Mouse (Mus musculus): ENCODE measurements around the gene Prickle1.

Gene Prickle1

DNA sequence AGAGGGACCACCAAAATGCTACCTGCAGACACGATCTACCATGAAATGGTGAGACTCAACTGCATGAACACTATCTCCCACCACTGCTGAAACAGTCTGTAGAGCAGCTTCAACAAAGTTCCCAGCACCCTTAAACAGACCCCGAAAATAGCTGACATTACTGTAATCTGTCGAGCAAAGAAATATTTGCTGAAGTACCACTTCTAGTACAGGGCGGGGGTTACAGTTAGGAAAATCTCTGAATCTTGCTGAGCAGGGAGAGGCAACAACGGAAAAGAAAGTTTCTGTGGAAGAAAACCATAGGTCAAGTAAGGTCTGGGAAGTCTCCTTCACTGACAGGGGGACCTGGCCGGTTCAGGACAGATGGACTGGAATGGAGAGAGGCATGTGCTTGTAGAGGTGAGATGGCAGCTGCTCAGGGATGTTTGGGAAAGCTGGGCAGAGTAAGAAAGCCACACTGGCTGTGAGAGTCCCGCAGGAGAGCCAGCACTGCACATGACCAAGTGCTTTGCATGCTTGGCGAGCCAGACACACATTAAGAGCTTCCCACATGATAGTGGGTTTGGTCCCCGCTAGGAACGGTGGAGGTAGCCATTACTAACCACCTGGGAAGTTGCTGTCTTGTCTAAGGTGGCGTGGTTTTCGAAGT, 41.4 kb downstream of the Prickle1 start:
- no peak for DNase-seq (ENCODE audit: extremely low read depth, low read depth)

DNA sequence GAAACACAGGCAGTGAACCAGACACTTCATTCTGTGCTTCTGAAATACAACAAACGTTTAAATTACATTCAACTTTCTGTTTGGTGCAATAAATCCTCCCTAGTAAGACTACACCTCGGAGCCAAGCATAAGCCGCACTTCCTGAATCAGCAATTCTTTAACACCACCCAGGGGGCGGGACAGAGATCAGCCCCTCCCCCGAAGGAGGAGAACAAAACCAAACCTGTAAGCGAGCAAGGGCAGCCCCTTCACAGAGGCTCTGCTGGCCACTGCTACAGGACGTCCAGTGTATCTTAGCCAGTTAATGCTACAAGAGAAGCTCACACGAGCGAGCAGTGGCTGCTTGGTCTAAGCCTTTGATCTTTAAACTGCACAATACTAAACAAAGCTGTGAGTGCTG, 43.5 kb downstream of the Prickle1 start:
- no peak for DNase-seq (ENCODE audit: extremely low read depth, low read depth)

DNA sequence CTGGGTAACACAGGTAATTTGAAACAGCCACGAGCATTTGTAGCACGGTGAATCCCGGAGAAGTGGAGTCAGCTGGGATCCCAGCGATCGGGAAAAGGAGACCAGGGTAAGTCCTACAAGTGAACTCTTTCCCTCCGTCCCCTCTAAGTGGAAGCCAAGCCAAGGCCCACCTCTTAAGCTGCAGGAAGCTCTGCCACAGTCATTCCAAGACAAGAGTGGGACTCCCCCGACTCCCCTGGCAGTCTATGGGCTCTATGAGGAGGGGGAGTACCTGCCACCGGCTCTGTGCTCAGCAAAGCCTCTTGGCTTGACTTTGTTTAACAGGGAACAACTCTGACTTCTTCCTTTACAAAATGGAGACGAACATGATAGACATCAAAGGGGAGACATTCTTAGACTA, 47.4 kb downstream of the Prickle1 start:
- DNase-seq (ENCODE audit: extremely low read depth, low read depth): no peak

DNA sequence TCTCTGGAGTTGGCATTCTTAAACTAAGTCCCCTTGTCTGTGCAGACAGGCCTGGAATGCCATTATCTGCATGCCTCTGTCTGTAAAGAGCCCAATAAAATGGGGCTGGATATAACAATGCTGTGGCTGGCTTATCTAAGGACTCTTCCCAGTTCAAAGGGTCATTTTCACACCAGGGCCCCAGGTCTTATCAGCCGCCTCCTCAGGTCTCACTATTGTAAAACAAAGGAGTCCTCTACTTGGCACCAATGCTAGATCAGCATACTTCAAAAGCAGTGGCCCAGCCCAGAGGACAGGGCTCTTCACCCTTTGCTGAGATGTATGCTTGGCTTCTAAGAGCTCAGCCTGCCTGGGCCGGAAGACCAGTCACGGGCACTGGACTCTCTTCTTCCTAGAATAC, 56.3 kb downstream of the Prickle1 start:
- DNase-seq (ENCODE audit: extremely low read depth, low read depth): no peak

DNA sequence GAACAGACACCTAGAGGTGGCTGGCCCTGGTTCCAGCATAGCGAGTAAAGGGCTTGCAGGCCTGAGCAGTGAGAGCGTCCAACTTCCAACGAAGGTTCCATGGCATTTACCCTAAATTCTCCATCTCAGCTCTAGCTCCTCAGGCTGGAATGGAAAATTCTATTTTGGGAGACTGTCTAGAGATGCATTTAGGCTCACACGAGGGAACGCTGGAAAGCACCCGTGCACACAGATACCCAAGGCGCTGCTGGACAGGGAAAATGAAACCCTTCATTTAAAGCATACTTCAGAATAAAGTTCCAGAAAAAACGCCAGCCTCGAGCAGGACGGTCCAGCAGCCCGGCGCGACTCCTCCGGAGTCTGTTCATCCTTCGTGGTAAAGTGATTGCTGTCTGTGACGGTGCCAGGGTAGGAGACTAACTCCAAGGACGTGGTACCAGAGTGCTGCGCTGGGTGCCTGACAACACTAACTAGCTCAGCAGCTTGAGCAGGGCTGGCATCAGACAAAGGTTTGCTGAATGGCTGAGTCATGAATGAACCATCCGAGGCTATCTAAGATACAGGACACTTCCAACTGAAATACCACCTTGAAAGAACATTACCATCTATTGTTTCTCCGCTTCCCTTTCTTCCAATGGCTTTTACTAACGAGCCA, 57.0 kb downstream of the Prickle1 start:
- DNase-seq (ENCODE audit: extremely low read depth, low read depth): no peak

DNA sequence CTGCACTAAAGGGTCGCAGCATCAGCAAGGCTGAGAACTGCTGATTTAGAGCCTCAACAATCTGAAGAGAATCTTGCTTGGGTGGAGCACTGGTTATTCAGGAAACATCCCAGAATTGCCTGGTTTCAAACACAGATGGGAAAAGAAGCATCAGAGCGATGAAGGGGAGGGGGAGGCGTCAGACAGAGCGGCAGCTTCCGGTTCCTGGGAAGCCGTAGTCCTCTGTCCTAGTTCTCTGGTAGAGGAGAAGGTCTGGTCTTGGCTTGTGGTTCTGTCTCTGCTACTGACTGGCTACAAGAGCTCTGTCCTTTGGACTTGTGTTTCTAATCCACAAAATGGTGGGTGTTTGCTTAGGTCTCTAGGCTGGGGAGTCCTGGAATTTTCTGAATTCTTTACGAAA, 57.9 kb downstream of the Prickle1 start:
- no peak for DNase-seq (ENCODE audit: extremely low read depth, low read depth)

DNA sequence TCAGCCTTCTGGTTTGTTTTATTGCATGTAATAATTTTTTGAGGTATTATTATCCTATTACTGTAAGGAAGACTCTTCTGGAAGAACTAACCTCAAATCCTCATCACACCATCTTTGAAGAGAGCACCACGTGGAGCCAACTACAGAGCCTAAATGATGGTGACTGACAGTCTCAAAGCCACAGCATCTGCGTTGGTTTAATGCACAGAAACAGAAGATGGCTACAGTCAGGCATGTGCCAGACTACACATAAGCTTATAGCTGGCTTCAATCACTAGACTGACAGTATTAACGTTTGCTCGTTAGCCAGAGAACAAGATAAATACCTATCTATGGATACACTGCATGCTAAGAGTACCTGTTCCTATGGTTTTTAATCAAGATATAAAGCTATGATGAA, 59.5 kb downstream of the Prickle1 start:
- no peak for DNase-seq (ENCODE audit: extremely low read depth, low read depth)

DNA sequence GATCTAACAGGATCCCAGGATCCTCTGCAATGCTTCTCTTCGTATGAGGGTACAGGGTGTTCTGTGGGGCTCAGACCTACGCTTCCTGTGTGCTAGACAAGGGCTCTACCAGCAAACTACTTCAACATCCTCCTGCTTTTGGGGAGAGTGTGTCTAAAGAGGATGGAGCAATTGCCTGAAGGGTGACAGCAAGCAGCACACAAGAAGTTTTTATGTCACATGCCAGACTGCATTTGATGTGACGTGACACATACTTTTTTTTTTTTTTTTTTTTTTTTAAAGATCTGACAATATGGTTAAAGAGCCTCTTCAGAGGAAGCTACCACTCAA, 65.0 kb downstream of the Prickle1 start:
- DNase-seq (ENCODE audit: extremely low read depth, low read depth): no peak

DNA sequence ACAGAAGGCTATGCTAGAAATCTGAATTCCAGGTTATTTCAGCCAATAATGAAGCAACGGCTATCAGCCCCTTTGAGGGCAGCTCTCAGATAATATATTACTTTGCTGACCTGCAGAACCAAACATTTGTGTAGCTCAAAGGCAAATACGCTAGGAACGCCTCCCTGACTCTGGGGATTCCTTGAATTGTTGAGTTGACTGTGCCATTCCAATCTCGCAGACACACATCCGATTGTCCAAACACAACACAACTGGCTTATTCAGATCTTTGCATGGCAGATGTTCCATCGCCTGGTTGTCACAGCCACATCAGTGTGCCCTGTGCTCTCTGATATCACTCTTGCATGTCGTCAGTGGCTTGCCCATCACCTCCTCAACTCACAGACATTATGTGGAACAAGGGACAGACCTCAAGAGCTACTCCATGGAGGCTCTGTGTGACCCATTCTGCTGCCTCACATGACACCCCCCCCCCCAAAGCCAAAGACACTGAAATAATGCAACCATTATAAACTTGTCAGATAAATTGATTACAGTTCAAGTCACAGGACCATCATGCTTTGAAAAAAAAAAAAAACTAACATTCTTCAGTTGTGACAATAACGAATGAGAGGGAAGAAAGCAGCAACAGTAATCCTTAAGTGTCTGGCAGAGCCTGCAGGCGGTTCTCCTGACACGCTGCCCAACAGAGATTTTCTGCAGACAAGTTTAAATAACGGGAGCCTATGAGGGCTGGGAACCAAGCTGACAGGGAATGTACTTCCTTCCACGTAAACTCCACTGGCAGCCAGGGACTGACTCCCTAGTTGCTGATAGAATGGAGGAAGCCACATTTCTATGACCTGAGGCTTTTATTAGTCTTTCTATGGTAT, 65.6 kb downstream of the Prickle1 start:
- DNase-seq (ENCODE audit: extremely low read depth, low read depth): no peak

DNA sequence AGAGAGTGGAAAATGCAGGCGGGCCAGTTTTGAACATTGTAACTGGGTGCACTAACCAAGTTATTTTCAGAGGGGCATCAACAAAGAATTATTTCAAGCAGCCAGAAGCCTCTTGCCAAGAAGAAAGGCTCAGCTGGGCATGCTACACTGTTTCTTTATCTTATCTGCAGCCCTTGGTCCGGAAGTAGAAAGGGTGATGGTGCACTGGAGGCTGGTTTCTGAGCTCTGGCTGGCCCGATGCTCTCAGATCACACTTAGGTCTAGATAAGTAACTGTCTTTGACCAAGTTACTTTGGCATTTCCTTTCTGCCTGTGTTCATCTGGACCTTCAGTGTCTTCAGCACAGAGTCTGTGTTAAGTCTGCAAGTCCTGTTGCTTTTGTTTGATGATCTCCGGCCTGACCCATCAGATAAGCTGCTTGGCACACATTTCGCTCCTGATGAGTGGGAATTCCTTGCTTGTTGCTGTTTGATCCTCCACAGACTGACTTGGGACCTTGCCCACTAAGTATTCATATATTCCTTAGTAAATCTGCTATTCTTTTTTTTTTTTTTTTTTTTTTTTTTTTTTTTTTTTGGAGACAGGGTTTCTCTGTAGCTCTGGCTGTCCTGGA, 70.3 kb downstream of the Prickle1 start:
- no peak for DNase-seq (ENCODE audit: extremely low read depth, low read depth)

DNA sequence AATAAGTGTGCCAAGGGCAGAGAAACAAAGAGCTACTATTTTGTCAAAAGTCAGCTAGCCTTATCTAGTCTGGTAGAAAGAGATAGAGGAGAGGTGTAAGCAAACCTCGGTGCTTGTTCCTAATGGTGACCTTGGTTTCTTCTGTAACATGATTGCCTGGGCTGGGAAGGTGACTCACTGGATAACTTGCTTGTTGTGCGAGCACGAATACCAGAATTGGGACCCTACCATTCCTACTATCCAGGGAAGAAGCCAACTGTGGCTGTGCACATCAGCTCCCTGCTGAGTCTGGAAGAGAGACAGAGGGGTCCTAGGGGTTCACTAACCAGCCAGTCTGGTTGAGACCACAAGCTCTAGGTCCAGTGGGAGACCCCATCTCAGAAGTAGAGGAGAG, 73.9 kb downstream of the Prickle1 start:
- no peak for DNase-seq (ENCODE audit: extremely low read depth, low read depth)

DNA sequence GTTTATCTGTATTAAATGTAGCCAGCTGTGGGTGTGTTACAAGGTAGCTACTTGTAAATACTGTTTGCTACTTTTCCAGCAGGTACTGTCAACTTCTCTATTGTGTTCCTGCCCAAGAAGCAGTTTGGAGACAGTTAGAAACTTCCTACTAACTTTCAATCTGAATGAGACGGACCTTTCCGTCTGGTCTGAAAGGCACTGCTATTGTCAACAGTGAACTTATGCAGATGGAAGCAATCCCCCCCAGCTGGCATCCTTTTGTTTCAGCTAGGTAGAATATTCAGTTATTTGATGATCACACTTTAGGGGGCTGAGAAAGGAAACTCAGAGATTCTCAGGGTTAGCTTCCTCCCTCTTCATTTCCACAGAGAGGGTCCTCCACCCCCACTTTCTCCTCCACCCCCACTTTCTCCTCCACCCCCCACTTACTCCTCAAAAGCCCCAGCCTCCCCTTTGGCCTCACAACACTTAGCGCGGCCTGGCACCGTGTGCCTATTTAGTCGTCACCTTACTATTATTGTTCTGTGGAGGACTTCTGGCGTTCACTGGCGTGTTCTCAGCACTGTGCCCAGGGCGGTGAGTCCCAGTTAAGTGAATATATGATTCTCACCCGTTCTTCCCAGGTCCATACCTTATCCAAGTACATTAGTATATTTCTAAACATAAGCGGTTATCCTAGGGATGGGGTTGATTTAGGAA, 74.5 kb downstream of the Prickle1 start:
- DNase-seq (ENCODE audit: extremely low read depth, low read depth): no peak

DNA sequence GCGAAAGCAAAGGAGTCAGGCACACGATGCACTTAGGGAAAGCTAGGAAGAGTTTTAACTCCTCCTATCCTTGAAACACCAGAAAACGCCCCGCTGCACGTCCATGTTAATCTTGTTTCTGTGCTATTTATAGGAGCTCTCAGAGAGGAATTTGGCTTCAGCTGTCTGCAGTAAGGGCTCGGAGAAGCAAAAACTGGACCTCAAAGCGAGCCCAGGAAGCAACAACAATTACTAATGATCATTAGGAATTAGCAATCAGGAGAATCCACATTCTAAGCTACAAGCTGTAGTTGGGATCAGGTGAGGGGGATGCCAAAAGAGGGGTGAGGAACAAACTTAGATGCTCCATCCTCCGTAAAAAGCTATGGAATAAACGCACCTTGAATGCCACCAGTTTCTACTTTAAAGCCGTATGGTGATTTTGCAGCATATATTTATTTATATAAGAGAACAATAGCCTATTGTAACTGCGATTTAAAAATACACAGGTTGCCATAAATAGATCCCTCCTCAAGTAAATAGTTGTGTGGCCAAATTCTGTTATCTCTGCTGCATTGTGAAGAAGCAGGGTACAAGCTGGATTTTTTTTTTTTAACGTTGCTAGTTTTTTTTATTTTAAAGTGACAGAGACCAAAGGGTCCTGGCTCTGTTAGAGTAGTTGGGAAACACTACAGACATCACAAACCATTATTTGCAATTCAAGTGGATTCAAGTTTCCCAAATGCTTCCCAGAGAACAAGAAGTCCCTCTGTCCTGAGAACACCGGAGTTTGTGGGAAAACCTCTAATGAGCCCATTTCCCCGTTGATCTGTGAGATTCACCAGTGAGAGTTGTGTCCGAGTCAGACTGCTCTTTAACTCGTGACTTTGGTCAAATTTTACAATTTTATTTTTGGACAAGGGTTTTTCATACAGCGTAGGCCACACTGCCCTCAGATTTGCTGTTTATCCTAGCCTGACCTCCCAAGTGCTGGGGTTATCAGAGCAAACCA, 75.6 kb downstream of the Prickle1 start:
- DNase-seq (ENCODE audit: extremely low read depth, low read depth): no peak

DNA sequence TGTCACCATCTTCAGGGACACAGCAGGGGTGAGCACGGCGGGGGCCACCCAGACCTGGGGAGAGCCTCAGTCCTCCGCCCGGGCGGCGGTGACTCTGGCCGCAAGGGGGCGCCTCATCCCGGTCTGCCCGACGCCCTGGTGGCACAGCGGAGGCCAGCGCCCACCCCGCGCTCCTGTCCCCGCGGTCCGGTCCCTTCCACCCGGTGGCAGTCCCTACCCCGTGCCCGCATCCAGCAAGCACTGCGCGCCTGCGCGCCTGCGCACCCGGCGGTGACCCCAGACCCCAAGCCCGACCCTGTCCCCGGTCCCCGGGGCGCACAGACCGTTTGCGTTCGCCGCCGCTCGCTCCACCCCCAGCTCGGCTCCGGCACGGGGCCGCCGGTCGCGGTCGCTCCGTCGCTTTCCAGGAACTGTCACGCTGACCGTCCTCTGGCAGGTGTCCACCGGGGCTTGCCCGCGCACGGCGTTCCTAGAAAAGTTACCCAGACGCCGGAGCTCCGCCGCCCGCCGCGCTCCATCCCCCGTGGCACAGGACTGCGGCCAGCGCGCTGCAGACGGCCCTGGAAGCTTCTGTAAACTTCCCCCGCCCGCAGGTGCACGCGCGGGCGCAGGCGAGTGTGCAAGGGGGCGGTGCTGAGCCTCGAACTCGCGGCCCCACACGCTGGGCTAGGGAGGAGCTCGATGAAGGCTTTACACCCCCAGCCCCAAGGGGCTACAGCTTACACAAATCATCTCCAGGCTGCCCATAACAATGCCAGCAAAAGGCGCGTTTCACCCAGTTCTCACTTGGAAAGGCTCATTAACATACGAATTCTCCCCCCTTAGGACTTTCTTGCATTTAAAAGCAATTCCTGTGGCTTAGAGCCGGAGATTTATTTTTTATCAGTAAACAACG, 76.5 kb downstream of the Prickle1 start:
- DNase-seq (ENCODE audit: extremely low read depth, low read depth): no peak

DNA sequence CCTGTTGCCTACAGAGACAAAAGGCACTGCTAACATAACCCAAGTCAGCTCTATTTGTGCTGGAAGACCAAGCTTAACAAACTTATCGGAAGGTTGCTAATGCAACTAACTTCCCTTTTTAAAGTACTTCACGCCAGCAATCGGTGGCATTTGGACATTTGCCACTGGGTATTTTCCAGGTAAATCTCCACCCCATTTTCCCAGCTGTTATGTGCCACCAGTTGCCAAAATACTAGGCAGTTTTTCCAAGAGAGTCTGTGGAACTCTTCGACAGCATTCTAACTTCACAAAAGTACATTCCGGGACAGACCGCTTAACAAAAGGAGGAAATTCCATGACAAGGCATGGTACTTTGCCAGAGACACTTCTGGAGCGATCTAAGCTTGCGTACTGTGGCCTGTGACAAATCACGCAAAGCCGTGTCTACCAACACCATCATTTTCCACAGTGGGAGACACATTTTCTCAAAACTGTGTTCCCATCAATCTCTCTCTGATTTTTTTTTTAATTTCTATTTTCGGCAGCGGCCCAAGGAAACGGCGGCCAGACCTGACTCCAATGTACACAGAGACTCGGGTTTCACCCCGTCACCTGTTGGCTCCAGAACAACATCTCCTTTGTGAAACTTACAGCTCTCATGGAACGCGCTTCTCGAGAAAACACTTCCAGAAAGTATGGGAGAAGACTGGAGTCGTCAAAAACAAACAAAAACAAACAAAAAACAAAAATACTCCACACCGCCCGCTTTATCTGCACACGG, 77.4 kb downstream of the Prickle1 start:
- DNase-seq (ENCODE audit: extremely low read depth, low read depth): no peak

DNA sequence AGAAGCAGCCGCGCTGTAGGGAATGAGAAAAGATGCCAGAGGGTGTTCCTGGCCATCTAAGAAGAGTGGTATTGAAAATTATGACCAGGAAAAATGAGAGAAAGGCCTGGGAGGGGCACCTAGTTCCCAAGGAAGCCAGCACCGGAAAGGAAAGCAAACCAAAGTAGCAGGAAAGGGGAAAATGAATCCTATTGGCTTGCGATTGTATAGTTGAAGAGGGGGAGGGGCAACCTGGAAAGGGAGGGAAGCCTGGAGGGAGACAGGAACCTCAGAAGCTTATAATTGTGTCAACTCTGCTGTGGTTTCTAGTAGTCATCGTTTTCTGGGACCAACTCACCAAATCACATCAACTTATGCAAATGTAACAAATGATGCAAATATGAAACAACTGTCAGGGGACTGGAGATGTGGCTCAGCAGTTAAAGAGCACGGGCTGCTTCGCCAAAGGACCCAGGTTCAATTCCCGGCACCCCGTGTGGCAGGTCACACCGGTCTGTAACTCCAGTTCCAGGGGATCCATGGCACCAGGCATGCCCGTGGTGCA, 78.6 kb downstream of the Prickle1 start:
- DNase-seq (ENCODE audit: extremely low read depth, low read depth): no peak

DNA sequence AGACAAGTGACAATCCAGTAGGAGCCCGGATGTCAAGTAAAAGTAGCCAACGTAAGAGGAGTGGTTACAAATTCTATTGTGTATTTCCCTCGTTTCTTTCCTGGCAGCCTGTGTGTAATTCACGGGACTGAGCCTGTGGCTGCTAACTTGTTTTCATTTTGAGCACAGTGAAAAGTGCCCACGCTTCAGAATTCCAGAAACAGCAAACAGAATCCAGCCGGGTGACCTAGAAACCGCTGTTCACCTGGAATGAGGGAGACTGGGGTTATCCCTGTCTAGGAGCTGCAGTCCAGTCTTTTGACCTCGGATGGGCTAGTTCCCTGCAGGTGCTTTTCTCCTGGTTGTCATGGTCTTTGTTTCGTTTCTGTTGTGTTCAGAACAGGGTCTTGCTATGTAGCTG, 80.4 kb downstream of the Prickle1 start:
- DNase-seq (ENCODE audit: extremely low read depth, low read depth): no peak

DNA sequence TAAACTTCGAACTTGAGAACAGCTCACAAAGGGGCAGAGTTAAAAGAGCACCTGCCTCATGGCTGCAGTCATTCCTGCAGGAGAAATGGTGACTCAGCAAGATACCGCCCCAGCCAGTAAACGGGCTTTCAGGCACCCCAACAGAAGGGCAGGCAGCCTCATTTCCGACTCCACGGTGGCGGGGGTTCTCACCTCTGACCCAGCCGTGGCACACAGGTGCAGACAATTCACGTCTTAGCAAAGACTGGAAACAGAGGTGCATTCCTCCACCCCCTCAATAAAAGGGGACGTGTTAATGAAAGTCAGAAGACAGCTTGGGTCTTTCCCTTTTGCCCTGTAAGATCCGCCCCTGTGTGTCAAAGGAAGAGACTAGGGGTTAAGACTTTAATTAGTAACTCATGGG, 81.8 kb downstream of the Prickle1 start:
- DNase-seq (ENCODE audit: extremely low read depth, low read depth): no peak

All from MEL-GATA-1-ER (cell line).